Mouse (Mus musculus) erythroblast, embryonic 14.5 days (primary cell): ENCODE measurements around the gene Cdkal1.

Experiments used
- GATA1 ChIP-seq: IDR thresholded peaks from 2 replicates; pipeline ENCODE4 v1.6.1; 2012; ENCODE audit warnings: low read length, inconsistent platforms, mixed read lengths
- TAL1 ChIP-seq: IDR thresholded peaks from 3 replicates; pipeline ENCODE4 v1.6.1; 2012; ENCODE audit warnings: low read length, inconsistent platforms, mixed read lengths

GRCm38 (mm10) chr13:29753254-29753653, 102.2 kb downstream of the Cdkal1 start:
- no peak for TF ChIP-seq GATA1
- TF ChIP-seq TAL1, result no peak
